Mouse (Mus musculus) cerebellum, postnatal 10 days (tissue): ENCODE results near the gene Btrc.

Experiments
- DNase-seq, 2 experiments: peaks; one replicate each; pipeline ENCODE4 v3.0.0; 2021; ENCODE audit warnings: mixed read lengths in 2 of 2

The Btrc gene

GRCm38 (mm10) chr19:45475928-45476553, 112.5 kb downstream of the Btrc start:
- DNase-seq = peak; percentile 58 to 61

- DNase-seq = no peak
Measured at GRCm38 (mm10) chr19:45479548-45479947, 116.0 kb downstream of the Btrc start.

DNA sequence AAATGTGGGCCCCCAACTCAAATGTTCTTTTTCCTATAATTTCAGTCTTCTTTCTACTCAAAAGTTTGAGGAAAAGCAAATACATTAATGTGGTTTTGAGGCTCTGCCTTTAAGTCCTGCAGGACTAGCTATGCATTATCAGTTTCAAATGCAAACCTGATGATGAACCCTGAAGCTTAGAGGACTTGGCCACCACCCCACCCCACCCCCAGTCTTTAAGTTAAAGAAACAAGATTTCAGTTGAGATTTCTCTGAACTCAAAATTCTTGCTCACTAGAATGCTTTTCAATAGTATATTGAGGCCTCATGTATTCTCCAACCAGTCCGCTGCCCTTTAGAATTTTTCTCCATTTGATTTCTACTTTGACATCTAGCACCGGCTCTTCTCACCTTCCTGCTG, 117.0 kb downstream of the Btrc start:
- no peak for DNase-seq

DNA sequence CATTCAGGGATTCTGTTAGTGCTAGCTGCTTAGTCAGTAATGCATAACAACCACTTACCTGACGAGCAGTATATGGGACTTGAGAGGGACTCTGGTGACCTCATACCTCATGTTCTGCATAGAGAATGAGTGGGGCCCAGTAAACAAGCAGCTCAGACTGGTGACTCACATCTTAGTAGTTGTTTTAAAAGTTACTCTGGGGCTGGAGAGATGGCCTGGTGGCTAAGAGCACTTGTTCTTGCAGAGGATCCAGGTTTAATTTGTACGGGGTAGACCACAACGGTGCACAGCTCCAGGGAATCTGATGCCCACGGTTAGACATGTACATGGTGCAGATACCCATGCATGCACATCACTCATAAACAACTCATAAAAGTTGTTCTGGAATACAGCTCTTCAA, 117.4 kb downstream of the Btrc start:
- no peak for DNase-seq

GRCm38 (mm10) chr19:45483470-45483869, 119.9 kb downstream of the Btrc start:
- DNase-seq = no peak

DNA sequence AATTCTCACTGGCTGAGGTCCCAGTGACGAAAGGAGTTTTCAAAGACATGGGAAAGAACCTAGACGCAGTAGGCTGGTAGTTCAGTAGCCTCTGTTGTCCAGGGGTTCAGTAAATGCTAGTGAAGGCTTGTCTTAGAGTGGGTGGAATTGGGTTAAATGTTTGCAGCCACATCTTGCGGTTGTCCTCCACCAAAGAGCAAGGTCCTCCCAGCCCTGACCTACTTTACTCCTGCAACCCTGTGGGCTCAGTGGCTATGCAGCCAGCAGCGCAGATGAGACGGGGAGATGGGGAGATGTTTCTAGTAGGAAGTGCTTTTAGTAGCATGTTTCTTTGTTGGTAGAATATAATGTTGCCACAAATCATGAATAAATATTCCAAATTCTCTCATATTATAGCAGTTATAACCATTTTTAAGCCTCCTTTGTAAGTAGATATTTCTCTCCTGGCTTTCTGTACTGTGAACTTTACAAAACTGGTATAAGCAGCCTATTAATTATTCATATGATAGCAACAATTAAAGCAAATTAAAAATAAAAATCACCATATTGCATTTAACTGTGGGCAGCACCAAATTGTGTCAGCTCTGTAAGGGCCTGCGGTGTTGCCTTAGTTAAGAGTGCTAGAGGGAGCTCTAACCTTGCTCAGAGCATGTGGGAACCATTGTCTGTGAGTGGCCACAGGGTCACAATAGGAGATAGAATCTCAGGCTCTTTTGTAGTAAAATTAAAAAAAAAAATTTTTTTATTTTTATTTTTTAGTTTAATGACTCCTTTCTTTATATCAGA, 122.9 kb downstream of the Btrc start:
- DNase-seq = peak; percentile 39 to 51

GRCm38 (mm10) chr19:45486992-45487387, 123.5 kb downstream of the Btrc start:
- DNase-seq = no peak

GRCm38 (mm10) chr19:45489961-45490360, 126.4 kb downstream of the Btrc start:
- DNase-seq = no peak

GRCm38 (mm10) chr19:45491246-45491645, 127.7 kb downstream of the Btrc start:
- no peak for DNase-seq

- no peak for DNase-seq
Measured at GRCm38 (mm10) chr19:45494121-45494775, 130.7 kb downstream of the Btrc start.

GRCm38 (mm10) chr19:45505446-45505845, 141.9 kb downstream of the Btrc start:
- DNase-seq = no peak

DNA sequence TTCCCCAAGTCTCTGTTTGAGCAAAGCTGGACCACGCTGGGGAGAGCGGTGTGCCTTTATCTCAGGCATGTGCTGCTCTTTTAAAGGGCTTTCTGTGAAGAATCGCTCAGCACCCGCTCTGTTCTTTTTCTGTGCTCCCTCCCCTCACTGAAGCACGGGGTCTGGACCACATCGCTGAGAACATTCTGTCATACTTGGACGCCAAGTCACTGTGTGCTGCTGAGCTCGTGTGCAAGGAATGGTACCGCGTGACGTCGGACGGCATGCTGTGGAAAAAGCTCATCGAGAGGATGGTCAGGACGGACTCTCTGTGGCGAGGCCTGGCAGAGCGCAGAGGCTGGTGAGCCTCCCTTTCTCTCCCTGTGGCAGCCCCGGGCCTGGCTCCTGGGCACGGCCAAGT, 144.0 kb downstream of the Btrc start:
- peak; percentile 71 to 81 for DNase-seq

GRCm38 (mm10) chr19:45510680-45511079, 147.1 kb downstream of the Btrc start:
- DNase-seq = no peak

GRCm38 (mm10) chr19:45511406-45511805, 147.9 kb downstream of the Btrc start:
- peak; percentile 66 to 77 for DNase-seq

DNA sequence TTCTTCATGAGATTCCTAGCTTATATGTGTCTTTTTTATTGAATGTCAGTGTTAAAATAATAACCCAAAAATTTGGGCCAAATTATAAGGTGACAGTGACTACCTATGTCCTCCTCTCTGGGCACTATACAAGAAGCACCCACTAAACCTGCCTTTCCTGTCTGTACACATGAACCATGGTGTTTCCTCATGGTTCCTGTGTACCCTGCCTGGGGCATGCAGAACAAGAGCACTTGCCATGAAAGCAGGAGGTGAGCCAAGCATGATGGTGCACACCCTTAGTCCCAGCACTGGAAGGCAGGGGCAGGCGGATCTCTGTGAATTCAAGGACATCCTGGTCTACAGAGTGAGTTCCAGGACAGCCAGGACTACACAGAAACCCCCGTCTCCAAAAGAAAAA, 151.8 kb downstream of the Btrc start:
- DNase-seq = no peak

DNA sequence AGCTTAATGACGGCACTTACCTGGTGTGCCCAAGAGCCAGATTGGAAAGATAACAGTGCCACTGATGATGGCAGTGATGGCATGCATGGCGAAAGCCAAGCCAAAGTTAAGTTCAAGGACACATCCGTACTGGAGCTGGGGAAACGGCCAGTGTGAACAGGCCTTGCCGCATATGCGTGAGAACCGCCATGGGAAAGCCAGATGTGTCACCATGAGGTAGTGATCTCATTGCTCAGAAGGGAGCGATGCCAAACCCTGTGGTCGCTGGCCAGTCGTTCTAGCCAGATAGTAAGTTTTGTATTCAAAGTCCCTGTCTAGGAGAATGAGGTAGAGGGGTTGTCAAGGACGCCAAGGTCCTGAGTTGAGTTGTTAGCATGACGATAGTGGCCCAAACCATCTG, 152.7 kb downstream of the Btrc start:
- no peak for DNase-seq

- DNase-seq = no peak
Measured at GRCm38 (mm10) chr19:45527382-45527781, 163.8 kb downstream of the Btrc start.

DNA sequence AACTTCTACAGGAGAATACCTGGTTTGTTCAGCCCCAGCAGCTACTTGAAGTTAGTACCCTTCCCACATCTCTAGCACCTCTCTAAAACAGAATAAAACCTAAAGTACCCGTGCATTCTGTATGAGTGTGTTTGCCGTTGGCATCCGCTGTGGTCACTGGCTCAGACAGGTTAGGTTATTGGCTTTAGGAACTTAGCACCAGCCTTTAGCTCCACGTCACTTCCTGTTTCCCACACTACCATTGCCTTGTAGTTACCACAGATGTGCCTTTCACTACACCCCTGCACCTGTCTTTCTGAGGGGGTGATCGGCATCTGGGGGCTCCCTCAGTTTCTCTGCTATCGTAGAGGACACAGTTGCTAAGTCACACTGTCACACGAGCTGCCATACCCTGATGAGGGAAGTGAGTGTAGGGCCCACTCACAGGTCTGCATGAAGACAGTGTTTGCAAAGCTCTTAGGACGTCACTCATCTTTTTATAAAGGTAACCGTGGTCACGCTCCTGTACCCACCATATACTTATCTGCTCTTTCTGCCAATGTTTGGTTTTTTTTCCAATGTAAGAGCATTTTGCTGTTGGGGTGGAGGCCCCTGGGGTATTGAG, 164.5 kb downstream of the Btrc start:
- DNase-seq = no peak

DNA sequence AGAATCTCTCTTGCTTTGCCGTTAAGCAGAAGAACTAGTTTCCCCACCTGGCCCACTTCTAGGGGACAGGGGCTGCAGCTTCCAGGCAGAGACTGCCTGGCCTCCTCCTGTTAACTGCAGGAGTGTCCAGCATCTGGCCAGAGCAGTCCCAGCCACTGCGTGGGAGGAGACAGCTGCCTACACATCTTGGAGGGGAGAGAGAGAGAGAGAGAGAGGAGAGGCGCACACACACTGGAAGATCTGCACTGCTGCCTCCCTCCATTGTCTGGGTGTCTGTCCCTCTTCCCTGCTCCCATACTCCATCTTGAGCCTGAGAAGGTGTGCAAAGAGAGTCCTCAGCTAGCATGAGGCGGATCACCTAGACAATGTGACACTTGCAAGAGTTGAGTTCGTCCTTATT, 165.8 kb downstream of the Btrc start:
- no peak for DNase-seq

- DNase-seq = no peak
Measured at GRCm38 (mm10) chr19:45530200-45530995, 166.9 kb downstream of the Btrc start.

GRCm38 (mm10) chr19:45531554-45531953, 168.0 kb downstream of the Btrc start:
- no peak for DNase-seq

DNA sequence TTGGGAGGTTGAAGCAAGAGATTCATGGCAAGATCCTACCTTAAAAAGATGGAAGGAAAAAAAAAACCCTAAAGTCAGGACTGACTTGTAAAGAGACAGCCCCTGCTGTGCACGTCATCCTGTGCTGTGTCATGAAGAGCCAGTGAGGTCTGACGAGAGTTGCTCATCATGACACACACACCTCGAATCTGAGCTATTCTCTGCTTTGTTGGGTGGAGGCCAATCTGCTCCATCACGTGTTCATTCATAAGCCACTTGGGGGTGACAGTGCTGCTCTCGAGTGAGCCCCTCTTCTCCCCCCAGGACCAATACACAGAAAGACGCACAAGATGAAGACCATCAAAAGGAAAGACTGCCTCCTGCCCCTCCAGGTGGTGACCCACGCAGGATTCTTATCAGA, 170.1 kb downstream of the Btrc start:
- no peak for DNase-seq
